Mouse (Mus musculus): ENCODE results near the gene Slbp.

The Slbp gene

GRCm38 (mm10) chr5:33630061-33630460 lies 22.3 kb downstream of the Slbp start:
- no peak for DNase-seq (ENCODE audit: low spot score)

- peak; percentile 99 for DNase-seq (ENCODE audit: low spot score)
These were observed 22.9 kb downstream of the Slbp start, which contains the start of the genes Fam53a and Gm9903 for GRCm38 (mm10) chr5:33629301-33629987. Fam53a (minus strand) TSS chr5:33629635. Gm9903 (plus strand) TSS chr5:33629925.

GRCm38 (mm10) chr5:33628820-33629300 lies 23.5 kb downstream of the Slbp start:
- peak; percentile 70 for DNase-seq (ENCODE audit: low spot score)

- no peak for DNase-seq (ENCODE audit: low spot score)
These were observed 24.4 kb downstream of the Slbp start for GRCm38 (mm10) chr5:33627968-33628367.

- DNase-seq (ENCODE audit: low spot score) = no peak
These were observed 28.6 kb downstream of the Slbp start for GRCm38 (mm10) chr5:33623766-33624165.

- DNase-seq (ENCODE audit: low spot score) = no peak
These were observed 29.7 kb downstream of the Slbp start for GRCm38 (mm10) chr5:33622671-33623070.

- DNase-seq (ENCODE audit: low spot score) = no peak
These were observed 38.0 kb downstream of the Slbp start for GRCm38 (mm10) chr5:33614391-33614790.

GRCm38 (mm10) chr5:33611795-33612194 lies 40.6 kb downstream of the Slbp start:
- no peak for DNase-seq (ENCODE audit: low spot score)

- no peak for DNase-seq (ENCODE audit: low spot score)
These were observed 43.1 kb downstream of the Slbp start for GRCm38 (mm10) chr5:33609226-33609625.

- DNase-seq (ENCODE audit: low spot score) = no peak
These were observed 44.9 kb downstream of the Slbp start for GRCm38 (mm10) chr5:33607434-33607833.

GRCm38 (mm10) chr5:33606631-33607030 lies 45.7 kb downstream of the Slbp start:
- no peak for DNase-seq (ENCODE audit: low spot score)

- no peak for DNase-seq (ENCODE audit: low spot score)
These were observed 47.1 kb downstream of the Slbp start for GRCm38 (mm10) chr5:33605314-33605713.

GRCm38 (mm10) chr5:33593620-33594019 lies 58.8 kb downstream of the Slbp start:
- DNase-seq (ENCODE audit: low spot score) = peak; percentile 53

GRCm38 (mm10) chr5:33589221-33589888 lies 63.0 kb downstream of the Slbp start:
- DNase-seq (ENCODE audit: low spot score) = peak; percentile 89

- no peak for DNase-seq (ENCODE audit: low spot score)
These were observed 64.3 kb downstream of the Slbp start for GRCm38 (mm10) chr5:33588066-33588465.

GRCm38 (mm10) chr5:33587498-33588058 lies 64.8 kb downstream of the Slbp start:
- no peak for DNase-seq (ENCODE audit: low spot score)

Data from embryo, embryonic 10 days (tissue).